Mouse (Mus musculus): Measurements from ENCODE around the gene Naa25. TPM values are rescaled to one million over a fixed set of nuclear protein-coding genes. Genes with fewer than 3 reads are reported as not detected.

The Naa25 gene
- polyA plus RNA-seq, 1 experiment from 2014 or later, result 42.6 TPM

Other genes starting within 250 kb of the Naa25 start
- gene Ptpn11, start 206.5 kb upstream of the Naa25 start, polyA plus RNA-seq (2014; fragmentation: Nextera tagmentation; extraction: Ambion mirVana), result 25.3 and 27.5 TPM in 2 replicates
- 801 and 821 TPM in 2 replicates for gene Rpl6, start 193.5 kb upstream of the Naa25 start, polyA plus RNA-seq (2014; fragmentation: Nextera tagmentation; extraction: Ambion mirVana)
- 6.5 and 6.6 TPM in 2 replicates for gene Hectd4, start 177.7 kb upstream of the Naa25 start, polyA plus RNA-seq (2014; fragmentation: Nextera tagmentation; extraction: Ambion mirVana)
- gene Trafd1, start 12.3 kb upstream of the Naa25 start, polyA plus RNA-seq (2014; fragmentation: Nextera tagmentation; extraction: Ambion mirVana), result 59.7 and 66.6 TPM in 2 replicates
- 0.99 and 1.1 TPM in 2 replicates for gene Tmem116, start 54.0 kb downstream of the Naa25 start, polyA plus RNA-seq (2014; fragmentation: Nextera tagmentation; extraction: Ambion mirVana)
- gene Erp29, start 54.6 kb downstream of the Naa25 start, polyA plus RNA-seq (2014; fragmentation: Nextera tagmentation; extraction: Ambion mirVana), result 95.4 and 100 TPM in 2 replicates
- not detected in 2 replicates for gene Adam1b, start 105.5 kb downstream of the Naa25 start, polyA plus RNA-seq (2014; fragmentation: Nextera tagmentation; extraction: Ambion mirVana)
- gene Adam1a, start 147.5 kb downstream of the Naa25 start, polyA plus RNA-seq (2014; fragmentation: Nextera tagmentation; extraction: Ambion mirVana), result 2.2 and 2.3 TPM in 2 replicates
- not detected in 2 replicates for gene Gm42878, start 147.5 kb downstream of the Naa25 start, polyA plus RNA-seq (2014; fragmentation: Nextera tagmentation; extraction: Ambion mirVana)
- gene Mapkapk5, start 148.0 kb downstream of the Naa25 start, polyA plus RNA-seq (2014; fragmentation: Nextera tagmentation; extraction: Ambion mirVana), result 54.5 and 57.9 TPM in 2 replicates
- 80.1 and 111 TPM in 2 replicates for gene Aldh2, start 195.9 kb downstream of the Naa25 start, polyA plus RNA-seq (2014; fragmentation: Nextera tagmentation; extraction: Ambion mirVana)
- gene Acad12, start 221.0 kb downstream of the Naa25 start, polyA plus RNA-seq (2014; fragmentation: Nextera tagmentation; extraction: Ambion mirVana), result 2.5 and 3.0 TPM in 2 replicates